Mouse (Mus musculus) large intestine, adult 2 months (tissue): ENCODE data around the gene Olfr478. TPM values are rescaled to one million over a fixed set of nuclear protein-coding genes. Genes with fewer than 3 reads are reported as not detected.
"Not testable (repeated sequence)": the region's sequence is repeated elsewhere in the genome, so short reads cannot be mapped to it uniquely, and the experiment has no call there.

Experiments
- DNase-seq: peaks from one replicate; pipeline ENCODE4 v3.0.0-alpha.2; 2012; ENCODE audit warnings: low read depth, low spot score
- WGBS: fragments of 180-500 bp; shearing (Covaris S2); methylation state at CpG from one replicate; pipeline ENCODE4 v1.1.7; 2018; 5-methylcytosine and 5-hydroxymethylcytosine counted together
- polyA plus RNA-seq: library from polyadenylated mRNA; depleted of rRNA; stranded (reverse); fragments of >200 nt; gene quantifications from 2 replicates; pipeline ENCODE4 v1.2.3, GENCODE M21; 2012; rRNA removed

The Olfr478 gene
- not detected in 2 replicates for polyA plus RNA-seq

GRCm38 (mm10) chr7:108033889-108034288 is at the start of gene Olfr478:
Gene Olfr478, minus strand, starts transcription at chr7:108033989.
- DNase-seq: no peak
- WGBS: 73% methylated on average over 3 of the region's 3 CpGs

GRCm38 (mm10) chr7:108079555-108079954 is 45.8 kb upstream of the Olfr478 start, which contains the start of gene Olfr481:
Gene Olfr481, plus strand, starts transcription at chr7:108079855.
- no peak for DNase-seq

- DNase-seq: no peak
- 78% methylated on average over 1 of the region's 1 CpGs for WGBS
These were observed 33.5 kb upstream of the Olfr478 start, which contains the start of gene Olfr480 for GRCm38 (mm10) chr7:108067246-108067645. Gene Olfr480, minus strand, starts transcription at chr7:108067346.

- DNase-seq: no peak
- WGBS: 86% methylated on average over 2 of the region's 2 CpGs
These were observed 16.6 kb upstream of the Olfr478 start, which contains the start of gene Olfr479 for GRCm38 (mm10) chr7:108050393-108050792. Gene Olfr479, plus strand, starts transcription at chr7:108050693.

- not testable (repeated sequence) for DNase-seq
These were observed 19.5 kb downstream of the Olfr478 start for GRCm38 (mm10) chr7:108014256-108014655.

GRCm38 (mm10) chr7:107986393-107986792 is 47.4 kb downstream of the Olfr478 start, which contains the start of gene Olfr477:
Gene Olfr477, plus strand, starts transcription at chr7:107986693.
- no peak for DNase-seq
- 64% methylated on average over 2 of the region's 2 CpGs for WGBS

Other genes with a start within 250 kb of the Olfr478 start
- gene Ovch2, start 232.8 kb downstream of the Olfr478 start, polyA plus RNA-seq: not detected in 2 replicates
- not detected in 2 replicates for gene Olfr467, start 221.7 kb downstream of the Olfr478 start, polyA plus RNA-seq
- not detected in 2 replicates for gene Olfr469, start 208.4 kb downstream of the Olfr478 start, polyA plus RNA-seq
- not detected in 2 replicates for gene Olfr470, start 186.5 kb downstream of the Olfr478 start, polyA plus RNA-seq
- not detected in 2 replicates for gene Olfr472, start 136.1 kb downstream of the Olfr478 start, polyA plus RNA-seq
- not detected in 2 replicates for gene Olfr473, start 103.5 kb downstream of the Olfr478 start, polyA plus RNA-seq
- not detected in 2 replicates for gene Olfr474, start 79.3 kb downstream of the Olfr478 start, polyA plus RNA-seq
- gene Olfr476, start 69.2 kb downstream of the Olfr478 start, polyA plus RNA-seq: not detected in 2 replicates
- gene Olfr477, start 47.3 kb downstream of the Olfr478 start, polyA plus RNA-seq: not detected in 2 replicates
- not detected in 2 replicates for gene Olfr479, start 16.7 kb upstream of the Olfr478 start, polyA plus RNA-seq
- gene Olfr480, start 33.4 kb upstream of the Olfr478 start, polyA plus RNA-seq: not detected in 2 replicates
- gene Olfr481, start 45.9 kb upstream of the Olfr478 start, polyA plus RNA-seq: not detected in 2 replicates
- not detected in 2 replicates for gene Olfr482, start 63.6 kb upstream of the Olfr478 start, polyA plus RNA-seq
- not detected in 2 replicates for gene Olfr483, start 66.9 kb upstream of the Olfr478 start, polyA plus RNA-seq
- not detected in 2 replicates for gene Olfr484, start 93.5 kb upstream of the Olfr478 start, polyA plus RNA-seq
- gene Olfr485, start 125.9 kb upstream of the Olfr478 start, polyA plus RNA-seq: not detected in 2 replicates
- not detected in 2 replicates for gene Olfr486, start 138.8 kb upstream of the Olfr478 start, polyA plus RNA-seq
- gene Olfr487, start 180.6 kb upstream of the Olfr478 start, polyA plus RNA-seq: not detected in 2 replicates
- not detected in 2 replicates for gene Olfr488, start 224.4 kb upstream of the Olfr478 start, polyA plus RNA-seq